ENCODE assay signal across 9 mouse cellular contexts in the genomic region with DNA sequence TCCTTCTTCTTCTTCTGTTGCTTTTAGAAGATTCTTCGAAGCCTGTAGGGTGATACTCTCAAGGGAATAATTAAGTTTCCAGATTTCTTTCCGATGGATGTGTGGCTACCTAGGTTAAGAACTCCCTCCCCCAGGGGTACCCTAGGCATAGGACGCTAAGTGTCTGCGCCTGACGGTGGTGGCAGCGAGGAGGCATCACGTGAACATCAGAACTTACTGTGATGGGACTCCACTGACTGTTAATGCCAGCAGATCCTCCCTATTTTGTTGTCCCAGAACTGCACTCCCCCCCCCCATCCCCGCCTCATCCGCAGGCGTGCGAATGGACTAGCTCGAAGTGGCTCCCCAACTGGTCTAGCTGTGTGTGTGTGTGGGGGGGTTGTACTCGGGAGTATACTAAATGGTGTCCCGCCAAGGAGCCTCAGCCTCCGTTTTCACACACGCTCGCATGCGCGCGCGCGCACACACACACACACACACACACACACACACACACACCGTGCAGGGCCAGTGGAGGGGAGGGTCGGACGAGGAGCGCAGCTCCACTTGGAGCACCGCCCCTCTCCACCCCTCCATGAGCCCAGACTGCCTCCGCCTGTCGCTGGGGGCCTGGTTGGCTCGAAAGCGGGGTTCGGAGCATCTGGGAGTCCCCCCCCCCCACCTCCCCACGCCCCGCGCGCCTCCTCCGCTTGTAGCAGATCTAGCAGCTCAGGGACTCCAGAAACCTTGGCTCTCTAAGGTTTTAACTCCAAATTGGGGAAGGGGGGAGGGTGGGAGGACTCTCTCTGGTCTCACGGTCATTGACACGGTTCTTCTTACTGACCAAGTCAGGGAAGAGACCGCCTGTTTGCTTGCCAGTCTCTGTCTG. TPM values are rescaled to one million over a fixed set of nuclear protein-coding genes. Genes with fewer than 3 reads are reported as not detected.
DNase-seq lines count a peak whose midpoint lies in the region; ATAC-seq lines count a peak whose summit lies in the region.
"Had no signal": no experiment of that assay in that cellular context is flagged by ENCODE, and none has a peak within 500 bp of the region (broad histone marks: within the 10 kb centered on the region; RNA-seq: fewer than 3 reads in every experiment).

No protein-coding gene starts in this region.

- no peak for ATAC-seq in heart, embryonic 15.5 days (replicated peaks; ENCODE audit: insufficient number of reproducible peaks, insufficient read depth, low FRiP score, low read depth)
- ATAC-seq in hindbrain, embryonic 16.5 days = peak; percentile 40
- peak; percentile 25 for ATAC-seq in neural tube, embryonic 12.5 days (ENCODE audit: low FRiP score, low read depth)
- ATAC-seq in megakaryocyte progenitor cell, adult 5-6 weeks (replicated peaks; ENCODE audit: poor library complexity) = no peak

- H3K4me1 ChIP-seq in heart, embryonic 15.5 days (replicated peaks) = peaks cover 52% of the 10 kb centered on the region
- peaks cover 23% of the 10 kb centered on the region for H3K4me1 ChIP-seq in hindbrain, embryonic 16.5 days (ENCODE audit: control insufficient read depth, insufficient read depth, low read depth, low read length)
- peaks cover 4% of the 10 kb centered on the region; the same call in 1 of the 2 replicates for H3K4me1 ChIP-seq in neural tube, embryonic 12.5 days

- H3K9ac ChIP-seq in heart, embryonic 15.5 days = no peak overlapping the region
- H3K9ac ChIP-seq in hindbrain, embryonic 16.5 days (ENCODE audit: low read depth, low read length) = peak overlapping the region; percentile 63
- peak overlapping the region; percentile 70 for H3K9ac ChIP-seq in neural tube, embryonic 12.5 days
- H3K9ac ChIP-seq: liver, embryonic 15.5 days had no signal

- H3K9me3 ChIP-seq in heart, embryonic 15.5 days (replicated peaks) = no peaks in the 10 kb centered on the region
- no peaks in the 10 kb centered on the region for H3K9me3 ChIP-seq in hindbrain, embryonic 16.5 days (ENCODE audit: control insufficient read depth, low read length)
- H3K9me3 ChIP-seq in neural tube, embryonic 12.5 days = no peaks in the 10 kb centered on the region
- H3K9me3 ChIP-seq: liver, embryonic 15.5 days had no signal

- under 1% methylated on average over 39 of the region's 40 CpGs for WGBS in heart, embryonic 15.5 days
- WGBS in hindbrain, embryonic 16.5 days = under 1% methylated on average over 32 of the region's 40 CpGs
- WGBS in neural tube, embryonic 12.5 days = 0% methylated on average over 34 of the region's 40 CpGs

- H3K4me3 ChIP-seq in heart, embryonic 15.5 days = peak overlapping the region; percentile 6
- peak overlapping the region; percentile 88 for H3K4me3 ChIP-seq in hindbrain, embryonic 16.5 days (ENCODE audit: low read length)
- H3K4me3 ChIP-seq in neural tube, embryonic 12.5 days = peak overlapping the region; percentile 93

- peak overlapping the region; percentile 39 for H3K4me2 ChIP-seq in heart, embryonic 15.5 days
- peak overlapping the region; percentile 95 for H3K4me2 ChIP-seq in hindbrain, embryonic 16.5 days (ENCODE audit: low read length)
- H3K4me2 ChIP-seq in neural tube, embryonic 12.5 days (replicated peaks) = peak overlapping the region; percentile 93

- no peak overlapping the region for H3K27ac ChIP-seq in heart, embryonic 15.5 days
- H3K27ac ChIP-seq in hindbrain, embryonic 16.5 days (ENCODE audit: low read depth, low read length) = peak overlapping the region; percentile 77
- peak overlapping the region; percentile 84 for H3K27ac ChIP-seq in neural tube, embryonic 12.5 days
- H3K27ac ChIP-seq: liver, embryonic 15.5 days had no signal

- H3K27me3 ChIP-seq in heart, embryonic 15.5 days = peaks cover 96% of the 10 kb centered on the region
- H3K27me3 ChIP-seq in hindbrain, embryonic 16.5 days (replicated peaks; ENCODE audit: control insufficient read depth, insufficient read depth, low read length) = peaks cover 2% of the 10 kb centered on the region; the same call in 1 of the 2 replicates
- H3K27me3 ChIP-seq in neural tube, embryonic 12.5 days (replicated peaks) = no peaks in the 10 kb centered on the region

- no peak for DNase-seq in heart, adult 9 months (ENCODE audit: low spot score in 2 of 2)
- DNase-seq in embryo, embryonic 9.5 days (ENCODE audit: extremely low spot score) = peak; percentile 70
- no peak for DNase-seq in kidney, adult 8-10 months
- DNase-seq in lung, adult 18-20 months = no peak

- no peaks in the 10 kb centered on the region for H3K36me3 ChIP-seq in heart, embryonic 15.5 days
- no peaks in the 10 kb centered on the region for H3K36me3 ChIP-seq in hindbrain, embryonic 16.5 days (ENCODE audit: control insufficient read depth, insufficient read depth, low read length)
- no peaks in the 10 kb centered on the region for H3K36me3 ChIP-seq in neural tube, embryonic 12.5 days
- H3K36me3 ChIP-seq: liver, embryonic 15.5 days had no signal

RNA-seq across cellular contexts. Expression of a gene that starts 3.0 kb away (rescaled TPM):
- polyA plus RNA-seq in heart, embryonic 15.5 days (2015; fragmentation: Nextera tagmentation; extraction: Ambion mirVana) = 0.05 and 0.09 TPM in 2 replicates
- 15.3 and 18.5 TPM in 2 replicates for polyA plus RNA-seq in hindbrain, embryonic 16.5 days (2015; fragmentation: Nextera tagmentation; extraction: Ambion mirVana)
- polyA plus RNA-seq in neural tube, embryonic 12.5 days (2016; fragmentation: Nextera tagmentation; extraction: Ambion mirVana) = 31.9 and 40.0 TPM in 2 replicates
- not detected in 2 replicates for total RNA-seq in megakaryocyte progenitor cell, adult 5-6 weeks (2015)
- total RNA-seq in megakaryocyte progenitor cell, adult 5-6 weeks (2017) = not detected in 2 replicates

Comparison
In these comparisons a context has a peak if more than half of its experiments do, and no peak if none do; other contexts are left out.
1. ATAC-seq: peak in hindbrain, embryonic 16.5 days (single experiment) and neural tube, embryonic 12.5 days (single experiment); none in heart, embryonic 15.5 days (single experiment) and megakaryocyte progenitor cell, adult 5-6 weeks (single experiment).
2. H3K4me2 ChIP-seq: peak in every context shown above with its lines; median percentile 95 in hindbrain, embryonic 16.5 days; 93 in neural tube, embryonic 12.5 days; 39 in heart, embryonic 15.5 days.
3. H3K4me3 ChIP-seq: peak in every context shown above with its lines; median percentile 93 in neural tube, embryonic 12.5 days; 88 in hindbrain, embryonic 16.5 days; 6 in heart, embryonic 15.5 days.
4. RNA of a gene that starts 3.0 kb away (polyA plus RNA-seq): 31.9 to 40.0 TPM in neural tube, embryonic 12.5 days and 15.3 to 18.5 TPM in hindbrain, embryonic 16.5 days; 0.05 to 0.09 TPM in heart, embryonic 15.5 days; every median in the first group is over 10 times any median in the second.